Comparison of ENCODE assay signal across 8 mouse cellular contexts in genomic region chr2:19909900-19910780, GRCm38 (mm10). TPM values are rescaled to one million over a fixed set of nuclear protein-coding genes. Genes with fewer than 3 reads are reported as not detected.
DNase-seq lines count a peak whose midpoint lies in the region; ATAC-seq and TF ChIP-seq lines count a peak whose summit lies in the region.

No protein-coding gene starts in this region.

- H3K36me3 ChIP-seq in heart, embryonic 12.5 days: no peaks in the 10 kb centered on the region
- no peaks in the 10 kb centered on the region for H3K36me3 ChIP-seq in heart, adult 2 months (ENCODE audit: control insufficient read depth, insufficient read depth, low read length)

- no peak for TF ChIP-seq CTCF in heart, adult 2 months (IDR thresholded peaks at IDR 0.05)

- peaks cover 15% of the 10 kb centered on the region for H3K4me1 ChIP-seq in heart, embryonic 12.5 days (replicated peaks)
- H3K4me1 ChIP-seq in heart, adult 2 months (ENCODE audit: control insufficient read depth, insufficient read depth, low read length): no peaks in the 10 kb centered on the region

- DNase-seq in heart, adult 2 months: no peak
- peak; percentile 42 for DNase-seq in Muller cell, postnatal 12 days (ENCODE audit: inconsistent ontology term)
- peak; percentile 63 to 83 for DNase-seq in left cerebral cortex, postnatal 25 days (ENCODE audit: low spot score in 2 of 2)
- peak; percentile 67 to 72 for DNase-seq in right cerebral cortex, adult 2 months (ENCODE audit: low spot score in 2 of 2)
- no peak for DNase-seq in urinary bladder, postnatal 25 days (ENCODE audit: low spot score)
- no peak for DNase-seq in thymus, postnatal 36 days

- H3K9ac ChIP-seq in heart, embryonic 12.5 days: no peak overlapping the region
- no peak overlapping the region for H3K9ac ChIP-seq in heart, adult 2 months (ENCODE audit: low read depth, low read length)

- no peak for TF ChIP-seq EP300 in heart, adult 2 months (IDR thresholded peaks at IDR 0.05; ENCODE audit: insufficient read depth, low read depth, low read length)

- no peaks in the 10 kb centered on the region for H3K79me2 ChIP-seq in heart, adult 2 months (replicated peaks; ENCODE audit: control insufficient read depth, insufficient read depth, low read length)

- peak; percentile 42; the same call in 1 of the 2 replicates for ATAC-seq in heart, embryonic 12.5 days (ENCODE audit: insufficient number of reproducible peaks, low FRiP score)
- ATAC-seq in frontal cortex, adult (ENCODE audit: low TSS enrichment): peak; percentile 86

- H3K27me3 ChIP-seq in heart, embryonic 12.5 days (replicated peaks): peaks cover 50% of the 10 kb centered on the region
- H3K27me3 ChIP-seq in heart, adult 2 months (ENCODE audit: control insufficient read depth, insufficient read depth, low read length): peaks cover 5% of the 10 kb centered on the region

- intact Hi-C loops in heart, adult 2 months (cut with DNase I): loop anchor here (10.0 kb wide), 2 partner anchors 195 to 385 kb away; no protein-coding TSS in a partner anchor
- intact Hi-C loops in left cerebral cortex, postnatal 25 days (cut with DNase I): loop anchor here (5.0 kb wide), 3 partner anchors 153 to 493 kb away; no protein-coding TSS in a partner anchor

- peak overlapping the region; percentile 48 for H3K4me3 ChIP-seq in heart, embryonic 12.5 days
- H3K4me3 ChIP-seq in heart, adult 2 months: no peak overlapping the region

- no peak overlapping the region for H3K27ac ChIP-seq in heart, embryonic 12.5 days (ENCODE audit: poor library complexity, severe bottlenecking)
- no peak overlapping the region for H3K27ac ChIP-seq in heart, adult 2 months

- H3K4me2 ChIP-seq in heart, embryonic 12.5 days: peak overlapping the region; percentile 95

- TF ChIP-seq POLR2A in heart, adult 2 months (IDR thresholded peaks at IDR 0.05; ENCODE audit: insufficient read depth, low read depth, low read length): no peak

- WGBS in heart, embryonic 12.5 days: under 1% methylated on average over 29 of the region's 31 CpGs
- WGBS in heart, adult 2 months: 1% methylated on average over 29 of the region's 31 CpGs

- no peaks in the 10 kb centered on the region for H3K9me3 ChIP-seq in heart, embryonic 12.5 days (replicated peaks)

RNA-seq across cellular contexts. Expression of gene Etl4, which starts 0.6 kb away (rescaled TPM):
- 12.3 and 14.6 TPM in 2 replicates for polyA plus RNA-seq in heart, embryonic 12.5 days (2016; fragmentation: Nextera tagmentation; extraction: Ambion mirVana)
- 10 to 100 TPM; 29.8 to 36.0 TPM for total RNA-seq in heart, adult 2 months (2021)
- polyA plus RNA-seq in heart, adult 2 months (2012; rRNA removed): 40.3 and 44.8 TPM in 2 replicates
- 100 to 1,000 TPM; 129 TPM for total RNA-seq in left cerebral cortex, postnatal 25 days (2021)

Comparison
In these comparisons a context has a peak if more than half of its experiments do, and no peak if none do; other contexts are left out.
1. DNase-seq: peak in Muller cell, postnatal 12 days (single experiment), left cerebral cortex, postnatal 25 days (2 of 2) and right cerebral cortex, adult 2 months (2 of 2); none in heart, adult 2 months (0 of 2), urinary bladder, postnatal 25 days (single experiment) and thymus, postnatal 36 days (0 of 2).